10 mouse cellular contexts compared by ENCODE assay signal in genomic region chr9:60989670-60990391, GRCm38 (mm10).
DNase-seq lines count a peak whose midpoint lies in the region; ATAC-seq and TF ChIP-seq lines count a peak whose summit lies in the region.
"Had no signal": no experiment of that assay in that cellular context is flagged by ENCODE, and none has a peak within 500 bp of the region (broad histone marks: within the 10 kb centered on the region; RNA-seq: fewer than 3 reads in every experiment).

No protein-coding gene starts in this region.

- H3K36me3 ChIP-seq in forebrain, embryonic 14.5 days (ENCODE audit: control insufficient read depth, insufficient read depth, low read length) = no peaks in the 10 kb centered on the region
- H3K36me3 ChIP-seq in forebrain, embryonic 11.5 days (ENCODE audit: control insufficient read depth, insufficient read depth, low read length) = no peaks in the 10 kb centered on the region
- no peaks in the 10 kb centered on the region for H3K36me3 ChIP-seq in midbrain, postnatal 0 days (ENCODE audit: insufficient read depth, low read length)
- H3K36me3 ChIP-seq in midbrain, embryonic 13.5 days = no peaks in the 10 kb centered on the region
- no peaks in the 10 kb centered on the region for H3K36me3 ChIP-seq in heart, embryonic 10.5 days
- H3K36me3 ChIP-seq in stomach, embryonic 15.5 days = no peaks in the 10 kb centered on the region

- no peak overlapping the region for H3K4me2 ChIP-seq in forebrain, embryonic 14.5 days (ENCODE audit: low read length)
- H3K4me2 ChIP-seq in forebrain, embryonic 11.5 days (ENCODE audit: low read depth, low read length, severe bottlenecking) = no peak overlapping the region
- no peak overlapping the region for H3K4me2 ChIP-seq in midbrain, postnatal 0 days (ENCODE audit: low read depth, low read length, poor library complexity, severe bottlenecking)
- no peak overlapping the region for H3K4me2 ChIP-seq in midbrain, embryonic 13.5 days (replicated peaks)
- no peak overlapping the region for H3K4me2 ChIP-seq in stomach, embryonic 15.5 days

- DNase-seq in forebrain, embryonic 14.5 days (ENCODE audit: low spot score) = peak; percentile 35
- no peak for DNase-seq in forebrain, embryonic 11.5 days (ENCODE audit: low spot score)
- peak; percentile 54 for DNase-seq in midbrain, postnatal 0 days (ENCODE audit: low spot score)
- DNase-seq in heart, embryonic 10.5 days (ENCODE audit: low spot score) = no peak
- DNase-seq in left cerebral cortex, postnatal 36 days (ENCODE audit: low spot score in 2 of 2) = no peak
- no peak for DNase-seq in urinary bladder, postnatal 4 days (ENCODE audit: low spot score in 2 of 2)
- DNase-seq: cerebellum, adult 2 months had no signal

- H3K27me3 ChIP-seq in forebrain, embryonic 14.5 days (replicated peaks; ENCODE audit: control insufficient read depth, insufficient read depth, low read length) = no peaks in the 10 kb centered on the region
- H3K27me3 ChIP-seq in forebrain, embryonic 11.5 days (ENCODE audit: control insufficient read depth, insufficient read depth, low read length) = no peaks in the 10 kb centered on the region
- no peaks in the 10 kb centered on the region for H3K27me3 ChIP-seq in midbrain, postnatal 0 days (ENCODE audit: insufficient read depth, low read length)
- H3K27me3 ChIP-seq in midbrain, embryonic 13.5 days = 0 out of 2 replicates have a peak, but pooled peaks cover 4% of the 10 kb centered on the region
- peaks cover 27% of the 10 kb centered on the region for H3K27me3 ChIP-seq in heart, embryonic 10.5 days (ENCODE audit: insufficient read depth, poor library complexity, severe bottlenecking)
- H3K27me3 ChIP-seq in stomach, embryonic 15.5 days (replicated peaks) = no peaks in the 10 kb centered on the region

- intact Hi-C loops in left cerebral cortex, postnatal 36 days (cut with DNase I) = no loop called here

- H3K9me3 ChIP-seq in forebrain, embryonic 14.5 days (replicated peaks; ENCODE audit: control insufficient read depth, low read length) = no peaks in the 10 kb centered on the region
- no peaks in the 10 kb centered on the region for H3K9me3 ChIP-seq in forebrain, embryonic 11.5 days (ENCODE audit: control insufficient read depth, low read length)
- no peaks in the 10 kb centered on the region for H3K9me3 ChIP-seq in midbrain, postnatal 0 days (ENCODE audit: low read length)
- no peaks in the 10 kb centered on the region for H3K9me3 ChIP-seq in midbrain, embryonic 13.5 days
- no peaks in the 10 kb centered on the region for H3K9me3 ChIP-seq in heart, embryonic 10.5 days
- H3K9me3 ChIP-seq in stomach, embryonic 15.5 days = no peaks in the 10 kb centered on the region
- H3K9me3 ChIP-seq: megakaryocyte, embryonic 14.5 days had no signal

- H3K9ac ChIP-seq in forebrain, embryonic 14.5 days (ENCODE audit: low read length) = no peak overlapping the region
- no peak overlapping the region for H3K9ac ChIP-seq in forebrain, embryonic 11.5 days (ENCODE audit: low read length)
- no peak overlapping the region for H3K9ac ChIP-seq in midbrain, postnatal 0 days (replicated peaks; ENCODE audit: low read length, poor library complexity, severe bottlenecking)
- H3K9ac ChIP-seq in midbrain, embryonic 13.5 days (replicated peaks) = no peak overlapping the region
- H3K9ac ChIP-seq in stomach, embryonic 15.5 days = no peak overlapping the region

- ATAC-seq in forebrain, embryonic 14.5 days = no peak
- no peak for ATAC-seq in forebrain, embryonic 11.5 days (replicated peaks; ENCODE audit: low FRiP score)
- ATAC-seq in midbrain, postnatal 0 days (ENCODE audit: low FRiP score) = no peak
- ATAC-seq in midbrain, embryonic 13.5 days = no peak
- 0 out of 2 replicates have a peak, but pooled peaks have one; percentile 18 for ATAC-seq in stomach, embryonic 15.5 days (ENCODE audit: insufficient read depth, low FRiP score, low read depth)

- no peaks in the 10 kb centered on the region for H3K4me1 ChIP-seq in forebrain, embryonic 14.5 days (ENCODE audit: control insufficient read depth, insufficient read depth, low read length)
- 0 out of 2 replicates have a peak, but pooled peaks cover 2% of the 10 kb centered on the region for H3K4me1 ChIP-seq in forebrain, embryonic 11.5 days (replicated peaks; ENCODE audit: control insufficient read depth, insufficient read depth, low read length)
- no peaks in the 10 kb centered on the region for H3K4me1 ChIP-seq in midbrain, postnatal 0 days (ENCODE audit: insufficient read depth, low read length)
- H3K4me1 ChIP-seq in midbrain, embryonic 13.5 days (replicated peaks) = 0 out of 2 replicates have a peak, but pooled peaks cover 3% of the 10 kb centered on the region
- peaks cover 17% of the 10 kb centered on the region for H3K4me1 ChIP-seq in heart, embryonic 10.5 days
- H3K4me1 ChIP-seq in stomach, embryonic 15.5 days = peaks cover 4% of the 10 kb centered on the region; the same call in 1 of the 2 replicates

- WGBS in forebrain, embryonic 14.5 days = 39% methylated on average over 13 of the region's 13 CpGs
- WGBS in forebrain, embryonic 11.5 days = 59% methylated on average over 13 of the region's 13 CpGs
- WGBS in midbrain, postnatal 0 days = 39% methylated on average over 13 of the region's 13 CpGs
- 52% methylated on average over 13 of the region's 13 CpGs for whole genome bisulfite sequencing in midbrain, embryonic 13.5 days
- 43% methylated on average over 13 of the region's 13 CpGs for WGBS in heart, embryonic 10.5 days
- 36% methylated on average over 13 of the region's 13 CpGs for WGBS in stomach, embryonic 15.5 days

- no peak for TF ChIP-seq CTCF in midbrain, postnatal 0 days (IDR thresholded peaks at IDR 0.05)

- no peak overlapping the region for H3K27ac ChIP-seq in forebrain, embryonic 14.5 days (ENCODE audit: low read depth, low read length)
- H3K27ac ChIP-seq in forebrain, embryonic 11.5 days (ENCODE audit: low read depth, low read length) = no peak overlapping the region
- H3K27ac ChIP-seq in midbrain, postnatal 0 days (ENCODE audit: low read depth, low read length) = no peak overlapping the region
- H3K27ac ChIP-seq in midbrain, embryonic 13.5 days = no peak overlapping the region
- 0 out of 2 replicates have a peak overlapping the region, but pooled peaks have one; percentile 14 for H3K27ac ChIP-seq in heart, embryonic 10.5 days
- no peak overlapping the region for H3K27ac ChIP-seq in stomach, embryonic 15.5 days

- no peak overlapping the region for H3K4me3 ChIP-seq in forebrain, embryonic 14.5 days (ENCODE audit: low read depth, low read length)
- no peak overlapping the region for H3K4me3 ChIP-seq in forebrain, embryonic 11.5 days (ENCODE audit: low read depth, low read length)
- no peak overlapping the region for H3K4me3 ChIP-seq in midbrain, postnatal 0 days (ENCODE audit: low read depth, low read length)
- no peak overlapping the region for H3K4me3 ChIP-seq in midbrain, embryonic 13.5 days (replicated peaks)
- H3K4me3 ChIP-seq in heart, embryonic 10.5 days = no peak overlapping the region
- no peak overlapping the region for H3K4me3 ChIP-seq in stomach, embryonic 15.5 days (replicated peaks)
- H3K4me3 ChIP-seq: megakaryocyte, embryonic 14.5 days had no signal

Comparison
In these comparisons a context has a peak if more than half of its experiments do, and no peak if none do; other contexts are left out.
1. DNase-seq: peak in forebrain, embryonic 14.5 days (single experiment) and midbrain, postnatal 0 days (single experiment); none in forebrain, embryonic 11.5 days (single experiment), heart, embryonic 10.5 days (single experiment), left cerebral cortex, postnatal 36 days (0 of 2) and urinary bladder, postnatal 4 days (0 of 2).